Mouse (Mus musculus): Measurements from ENCODE around the gene Isl1.
A peak's percentile ranks its signal among the peaks of the same experiment; 100 is the strongest.

Isl1 gene

GRCm38 (mm10) chr13:116298641-116299170, 10.8 kb downstream of the Isl1 start:
- peaks cover 7% of the 10 kb centered on the region; the same call in 1 of the 2 replicates for H3K9me3 ChIP-seq (ENCODE audit: low read length)
- H3K27me3 ChIP-seq (ENCODE audit: insufficient read depth, low read length): peaks cover 74% of the 10 kb centered on the region
- no peaks in the 10 kb centered on the region for H3K36me3 ChIP-seq (ENCODE audit: insufficient read depth, low read length)
- TF ChIP-seq CTCF (conservative IDR thresholded peaks at IDR 0.05; ENCODE audit: low read length): no peak
- no peak for TF ChIP-seq POU5F1 (IDR thresholded peaks at IDR 0.05; ENCODE audit: borderline replicate concordance, low read length)
- no peak for TF ChIP-seq NANOG (IDR thresholded peaks at IDR 0.05; ENCODE audit: borderline replicate concordance, low read length)
- H3K4me1 ChIP-seq (replicated peaks; ENCODE audit: low read depth, low read length): peaks cover 28% of the 10 kb centered on the region
- H3K4me3 ChIP-seq (replicated peaks; ENCODE audit: low read length): no peak overlapping the region

DNA sequence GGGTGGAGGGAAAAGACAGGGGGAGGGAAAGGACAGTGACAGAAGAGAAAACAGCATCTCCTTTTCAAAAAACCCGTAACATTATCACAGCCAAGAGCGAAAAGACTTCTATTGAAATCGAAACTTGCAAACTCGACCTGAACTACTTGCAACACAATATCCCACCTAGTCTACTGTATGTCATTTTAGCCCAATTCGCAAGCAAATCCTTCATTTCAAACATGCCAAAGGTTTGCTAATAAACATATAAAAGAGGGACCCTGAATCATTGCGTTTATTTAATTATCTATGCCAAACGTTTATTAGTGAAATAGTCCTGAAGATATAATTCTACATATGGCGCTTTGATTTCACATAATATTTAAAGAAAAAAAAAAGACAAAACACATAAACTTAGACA, 11.5 kb downstream of the Isl1 start:
- no peaks in the 10 kb centered on the region for H3K36me3 ChIP-seq (ENCODE audit: insufficient read depth, low read length)
- peaks cover 7% of the 10 kb centered on the region; the same call in 1 of the 2 replicates for H3K9me3 ChIP-seq (ENCODE audit: low read length)
- TF ChIP-seq POU5F1 (IDR thresholded peaks at IDR 0.05; ENCODE audit: borderline replicate concordance, low read length) (no peak), NANOG (IDR thresholded peaks at IDR 0.05; ENCODE audit: borderline replicate concordance, low read length) (no peak), CTCF (conservative IDR thresholded peaks at IDR 0.05; ENCODE audit: low read length) (no peak)
- H3K4me3 ChIP-seq (replicated peaks; ENCODE audit: low read length): 0 out of 2 replicates have a peak overlapping the region, but pooled peaks have one; percentile 62
- H3K27me3 ChIP-seq (ENCODE audit: insufficient read depth, low read length): peaks cover 74% of the 10 kb centered on the region
- peaks cover 28% of the 10 kb centered on the region for H3K4me1 ChIP-seq (replicated peaks; ENCODE audit: low read depth, low read length)

DNA sequence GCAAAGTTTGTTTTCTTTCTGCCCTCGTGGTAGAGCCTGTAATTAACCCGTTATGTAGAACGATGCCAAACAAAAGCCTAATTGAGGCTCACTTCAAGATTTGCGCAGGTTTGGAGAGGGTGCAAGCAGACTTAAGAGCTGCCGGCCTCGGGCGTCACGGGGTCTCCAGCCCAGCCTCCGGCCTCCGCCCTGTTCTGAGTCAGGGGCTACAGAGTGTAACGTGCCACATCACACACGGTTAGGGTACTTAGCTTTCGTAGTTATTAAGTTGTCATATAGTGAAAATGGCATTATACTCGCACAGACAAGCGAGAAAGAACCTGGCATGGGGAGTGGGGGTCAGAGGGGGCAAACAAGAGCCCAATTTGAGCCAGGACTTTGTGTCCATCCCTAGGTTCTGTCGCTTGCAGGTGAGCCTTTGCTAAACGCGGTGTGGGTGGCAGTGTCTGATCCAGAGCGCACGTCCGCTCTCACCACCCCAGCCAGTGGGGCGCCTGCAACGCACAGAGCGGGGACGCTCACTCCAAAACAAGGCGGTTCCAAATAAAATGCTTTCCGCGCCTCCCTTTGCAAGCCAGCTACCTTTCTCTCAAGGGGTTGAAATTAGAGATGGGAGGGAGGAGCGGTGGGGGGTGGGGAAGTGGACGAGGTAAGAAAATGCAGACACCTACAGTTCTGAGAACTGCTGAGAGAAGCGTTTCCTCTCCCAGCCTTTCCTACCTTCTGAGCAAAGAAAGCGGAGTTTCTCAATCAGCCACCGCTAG, 12.3 kb downstream of the Isl1 start:
- TF ChIP-seq POU5F1 (IDR thresholded peaks at IDR 0.05; ENCODE audit: borderline replicate concordance, low read length): no peak
- TF ChIP-seq NANOG (IDR thresholded peaks at IDR 0.05; ENCODE audit: borderline replicate concordance, low read length): no peak
- no peak for TF ChIP-seq CTCF (conservative IDR thresholded peaks at IDR 0.05; ENCODE audit: low read length)
- H3K4me1 ChIP-seq (replicated peaks; ENCODE audit: low read depth, low read length): peaks cover 22% of the 10 kb centered on the region
- H3K27me3 ChIP-seq (ENCODE audit: insufficient read depth, low read length): peaks cover 73% of the 10 kb centered on the region
- no peaks in the 10 kb centered on the region for H3K36me3 ChIP-seq (ENCODE audit: insufficient read depth, low read length)
- peaks cover 7% of the 10 kb centered on the region; the same call in 1 of the 2 replicates for H3K9me3 ChIP-seq (ENCODE audit: low read length)
- peak overlapping the region; percentile 62 for H3K4me3 ChIP-seq (replicated peaks; ENCODE audit: low read length)

GRCm38 (mm10) chr13:116295401-116295800, 14.1 kb downstream of the Isl1 start:
- Histone ChIP-seq H3K9me3 (ENCODE audit: low read length) (peaks cover 7% of the 10 kb centered on the region; the same call in 1 of the 2 replicates), H3K36me3 (ENCODE audit: insufficient read depth, low read length) (no peaks in the 10 kb centered on the region), H3K4me1 (replicated peaks; ENCODE audit: low read depth, low read length) (peaks cover 22% of the 10 kb centered on the region), H3K4me3 (replicated peaks; ENCODE audit: low read length) (no peak overlapping the region), H3K27me3 (ENCODE audit: insufficient read depth, low read length) (peaks cover 60% of the 10 kb centered on the region)
- no peak for TF ChIP-seq POU5F1 (IDR thresholded peaks at IDR 0.05; ENCODE audit: borderline replicate concordance, low read length)
- TF ChIP-seq CTCF (conservative IDR thresholded peaks at IDR 0.05; ENCODE audit: low read length): no peak
- TF ChIP-seq NANOG (IDR thresholded peaks at IDR 0.05; ENCODE audit: borderline replicate concordance, low read length): no peak

DNA sequence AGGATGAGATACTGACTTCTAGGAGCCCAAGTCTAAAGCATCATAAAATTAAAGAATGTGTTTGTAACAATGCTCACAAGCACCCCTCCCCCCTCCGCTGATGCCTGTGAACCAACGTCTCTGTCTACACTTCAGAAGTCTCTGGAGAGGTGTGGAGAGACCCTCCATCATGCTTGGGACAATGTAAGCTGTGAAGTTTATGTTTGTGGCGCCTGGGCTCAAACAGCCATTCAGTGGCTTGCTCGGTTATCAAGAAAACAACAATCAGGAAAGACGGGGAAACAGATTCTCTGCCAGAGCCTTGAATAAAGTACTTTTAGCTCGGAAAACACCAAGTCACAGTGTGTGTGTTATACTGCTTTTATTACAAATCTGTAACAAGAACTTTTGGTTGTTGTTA, 14.8 kb downstream of the Isl1 start:
- peaks cover 59% of the 10 kb centered on the region for H3K27me3 ChIP-seq (ENCODE audit: insufficient read depth, low read length)
- peaks cover 7% of the 10 kb centered on the region; the same call in 1 of the 2 replicates for H3K9me3 ChIP-seq (ENCODE audit: low read length)
- H3K4me3 ChIP-seq (replicated peaks; ENCODE audit: low read length): no peak overlapping the region
- TF ChIP-seq POU5F1 (IDR thresholded peaks at IDR 0.05; ENCODE audit: borderline replicate concordance, low read length): no peak
- TF ChIP-seq CTCF (conservative IDR thresholded peaks at IDR 0.05; ENCODE audit: low read length): no peak
- no peak for TF ChIP-seq NANOG (IDR thresholded peaks at IDR 0.05; ENCODE audit: borderline replicate concordance, low read length)
- peaks cover 22% of the 10 kb centered on the region for H3K4me1 ChIP-seq (replicated peaks; ENCODE audit: low read depth, low read length)
- H3K36me3 ChIP-seq (ENCODE audit: insufficient read depth, low read length): no peaks in the 10 kb centered on the region

DNA sequence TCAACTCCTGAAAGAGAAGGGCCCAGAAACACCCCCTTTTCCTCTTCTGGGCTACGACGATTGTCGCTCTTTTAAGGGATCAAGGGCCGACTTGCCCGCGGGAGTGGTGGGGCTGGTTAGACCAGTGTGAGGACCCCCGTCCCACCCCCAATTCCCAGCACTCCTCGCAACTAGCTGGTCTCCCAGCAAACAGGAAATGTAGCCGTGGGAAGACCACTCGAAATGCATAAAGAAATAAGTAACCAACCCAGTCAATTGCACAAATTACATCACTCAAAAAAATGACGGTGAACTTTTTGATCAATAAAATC, 15.4 kb downstream of the Isl1 start:
- peaks cover 3% of the 10 kb centered on the region; the same call in 1 of the 2 replicates for H3K9me3 ChIP-seq (ENCODE audit: low read length)
- peak overlapping the region; percentile 60 for H3K4me3 ChIP-seq (replicated peaks; ENCODE audit: low read length)
- TF ChIP-seq CTCF (conservative IDR thresholded peaks at IDR 0.05; ENCODE audit: low read length): no peak
- no peak for TF ChIP-seq POU5F1 (IDR thresholded peaks at IDR 0.05; ENCODE audit: borderline replicate concordance, low read length)
- TF ChIP-seq NANOG (IDR thresholded peaks at IDR 0.05; ENCODE audit: borderline replicate concordance, low read length): no peak

GRCm38 (mm10) chr13:116293301-116294150, 16.0 kb downstream of the Isl1 start:
- TF ChIP-seq CTCF (conservative IDR thresholded peaks at IDR 0.05; ENCODE audit: low read length) (no peak), POU5F1 (IDR thresholded peaks at IDR 0.05; ENCODE audit: borderline replicate concordance, low read length) (no peak), NANOG (IDR thresholded peaks at IDR 0.05; ENCODE audit: borderline replicate concordance, low read length) (no peak)
- no peaks in the 10 kb centered on the region for H3K36me3 ChIP-seq (ENCODE audit: insufficient read depth, low read length)
- H3K4me3 ChIP-seq (replicated peaks; ENCODE audit: low read length): peak overlapping the region; percentile 60
- H3K27me3 ChIP-seq (ENCODE audit: insufficient read depth, low read length): peaks cover 49% of the 10 kb centered on the region
- no peaks in the 10 kb centered on the region for H3K9me3 ChIP-seq (ENCODE audit: low read length)
- H3K4me1 ChIP-seq (replicated peaks; ENCODE audit: low read depth, low read length): peaks cover 22% of the 10 kb centered on the region

More for the DNA sequence above, 15.4 kb downstream of the Isl1 start:
- no peaks in the 10 kb centered on the region for H3K36me3 ChIP-seq (ENCODE audit: insufficient read depth, low read length)
- peaks cover 22% of the 10 kb centered on the region for H3K4me1 ChIP-seq (replicated peaks; ENCODE audit: low read depth, low read length)
- peaks cover 52% of the 10 kb centered on the region for H3K27me3 ChIP-seq (ENCODE audit: insufficient read depth, low read length)

DNA sequence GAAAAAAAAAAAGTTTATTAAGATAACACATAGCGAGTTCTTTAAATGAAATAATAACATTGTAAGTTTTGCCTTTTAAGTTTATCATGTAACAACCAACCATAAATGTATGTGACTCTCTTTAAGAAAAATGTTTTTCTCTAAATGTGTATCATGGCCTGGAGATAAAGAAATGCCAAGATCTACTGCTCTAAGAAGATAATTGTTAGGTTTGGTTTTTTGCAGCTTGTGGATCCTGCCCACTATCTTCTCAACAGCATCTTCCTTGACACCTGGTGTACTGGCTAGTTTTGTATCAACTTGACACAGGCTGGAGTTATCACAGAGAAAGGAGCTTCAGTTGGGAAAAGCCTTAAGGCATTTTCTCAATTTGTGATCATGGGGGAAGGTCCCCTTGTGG, 19.8 kb downstream of the Isl1 start:
- H3K27me3 ChIP-seq (ENCODE audit: insufficient read depth, low read length): peaks cover 21% of the 10 kb centered on the region
- H3K36me3 ChIP-seq (ENCODE audit: insufficient read depth, low read length): no peaks in the 10 kb centered on the region
- peaks cover 10% of the 10 kb centered on the region; the same call in 1 of the 2 replicates for H3K4me1 ChIP-seq (replicated peaks; ENCODE audit: low read depth, low read length)
- no peak overlapping the region for H3K4me3 ChIP-seq (replicated peaks; ENCODE audit: low read length)
- no peak for TF ChIP-seq POU5F1 (IDR thresholded peaks at IDR 0.05; ENCODE audit: borderline replicate concordance, low read length)
- TF ChIP-seq NANOG (IDR thresholded peaks at IDR 0.05; ENCODE audit: borderline replicate concordance, low read length): no peak
- TF ChIP-seq CTCF (conservative IDR thresholded peaks at IDR 0.05; ENCODE audit: low read length): no peak
- H3K9me3 ChIP-seq (ENCODE audit: low read length): no peaks in the 10 kb centered on the region

All from E14TG2a.4 (cell line).